Mouse (Mus musculus) neural tube, embryonic 10.5 days (tissue): ENCODE data around the gene Dmwd.
A peak's percentile ranks its signal among the peaks of the same experiment; 100 is the strongest.

ENCODE experiments used
- DNase-seq: peaks from one replicate; pipeline ENCODE4 v3.0.0-alpha.2; 2017; ENCODE audit warnings: low spot score; ENCODE audit errors: extremely low spot score

Gene Dmwd

GRCm38 (mm10) chr7:19094471-19094825 is 18.4 kb downstream of the Dmwd start, which contains the start of gene Six5:
Gene Six5 (plus strand): TSS chr7:19094594.
- peak; percentile 74 for DNase-seq

- peak; percentile 77 for DNase-seq
Observed at GRCm38 (mm10) chr7:19094826-19095750, 19.1 kb downstream of the Dmwd start.

- peak; percentile 82 for DNase-seq
Observed at GRCm38 (mm10) chr7:19095751-19096110, 19.7 kb downstream of the Dmwd start.

- no peak for DNase-seq
Observed at GRCm38 (mm10) chr7:19096421-19096976, 20.5 kb downstream of the Dmwd start.

GRCm38 (mm10) chr7:19097217-19097616 is 21.2 kb downstream of the Dmwd start:
- no peak for DNase-seq

- no peak for DNase-seq
Observed at GRCm38 (mm10) chr7:19097863-19098262, 21.8 kb downstream of the Dmwd start.

- DNase-seq: no peak
Observed at GRCm38 (mm10) chr7:19098811-19099210, 22.8 kb downstream of the Dmwd start.

- no peak for DNase-seq
Observed at GRCm38 (mm10) chr7:19100290-19100689, 24.3 kb downstream of the Dmwd start.

GRCm38 (mm10) chr7:19103741-19104140 is 27.7 kb downstream of the Dmwd start:
- DNase-seq: no peak

- no peak for DNase-seq
Observed at GRCm38 (mm10) chr7:19104486-19104885, 28.5 kb downstream of the Dmwd start.

- no peak for DNase-seq
Observed at GRCm38 (mm10) chr7:19107436-19107835, 31.4 kb downstream of the Dmwd start.

- no peak for DNase-seq
Observed at GRCm38 (mm10) chr7:19109565-19109964, 33.5 kb downstream of the Dmwd start.

GRCm38 (mm10) chr7:19118028-19118771 is 42.2 kb downstream of the Dmwd start, which contains the start of gene Gm4969:
Gene Gm4969 (minus strand): TSS chr7:19118368.
- peak; percentile 67 for DNase-seq

GRCm38 (mm10) chr7:19119083-19119482 is 43.1 kb downstream of the Dmwd start:
- DNase-seq: no peak

- peak; percentile 87 for DNase-seq
Observed at GRCm38 (mm10) chr7:19119631-19120429, 43.8 kb downstream of the Dmwd start, which contains the start of gene Fbxo46. Gene Fbxo46 (plus strand): TSS chr7:19119859.

- DNase-seq: no peak
Observed at GRCm38 (mm10) chr7:19121686-19122085, 45.7 kb downstream of the Dmwd start.

- DNase-seq: no peak
Observed at GRCm38 (mm10) chr7:19124713-19125112, 48.7 kb downstream of the Dmwd start.

- DNase-seq: no peak
Observed at GRCm38 (mm10) chr7:19127744-19128143, 51.7 kb downstream of the Dmwd start.

- no peak for DNase-seq
Observed at GRCm38 (mm10) chr7:19129396-19129795, 53.4 kb downstream of the Dmwd start.

- DNase-seq: no peak
Observed at GRCm38 (mm10) chr7:19130657-19131056, 54.6 kb downstream of the Dmwd start.

GRCm38 (mm10) chr7:19131324-19131848 is 55.4 kb downstream of the Dmwd start:
- DNase-seq: peak; percentile 97
